Mouse (Mus musculus): ENCODE measurements around the gene Atl1.

GRCm38 (mm10) chr12:70005103-70005502, 112.7 kb downstream of the Atl1 start:
- TF ChIP-seq EP300 (IDR thresholded peaks at IDR 0.05; ENCODE audit: low read depth) (no peak), CTCF (IDR thresholded peaks at IDR 0.05; ENCODE audit: low read depth) (no peak)

All from heart, postnatal 0 days (tissue).